Mouse (Mus musculus) liver, embryonic 14.5 days (tissue): ENCODE data around the gene Fry. TPM values are rescaled to one million over a fixed set of nuclear protein-coding genes. Genes with fewer than 3 reads are reported as not detected.

Source experiments
- ATAC-seq: fragments of 200-750 bp; cut with Nextera tagmentation; 2 replicates; pipeline ENCODE4 v1.8.0; 2017; ENCODE audit warnings: moderate number of reproducible peaks, mild to moderate bottlenecking, moderate library complexity; ENCODE audit not compliant: insufficient read depth
- DNase-seq, 3 experiments: peaks; one replicate each; pipeline ENCODE4 v3.0.0-alpha.2; 2012 to 2013; ENCODE audit warnings: low read depth in 3 of 3, low spot score in 3 of 3
- H3K27ac ChIP-seq: fragments of 300-500 bp; sonication (generic); 2 replicates; pipeline ENCODE4 v1.5.1; 2014; ENCODE audit warnings: moderate library complexity, mild to moderate bottlenecking, control low read depth, inconsistent platforms
- H3K27me3 ChIP-seq: fragments of 300-500 bp; sonication (generic); 2 replicates; pipeline ENCODE4 v1.6.1; 2014; ENCODE audit warnings: mild to moderate bottlenecking, low read length, moderate library complexity; ENCODE audit not compliant: control insufficient read depth, insufficient read depth
- H3K36me3 ChIP-seq: fragments of 300-500 bp; sonication (generic); replicated peaks from 2 replicates; pipeline ENCODE4 v1.6.1; 2014; ENCODE audit warnings: low read depth; ENCODE audit not compliant: control insufficient read depth, insufficient read depth
- H3K4me1 ChIP-seq, 2 experiments: fragments of 200-500 bp in 1 of 2; fragments of 300-500 bp in 1 of 2; sonication (generic) in 1 of 2; replicated peaks; 2 replicates each; pipeline ENCODE4 v1.6.1; 2012 to 2014; ENCODE audit warnings: antibody characterized with exemption in 1 of 2, inconsistent platforms in 1 of 2, low read length in 1 of 2; ENCODE audit not compliant: control insufficient read depth in 2 of 2, insufficient read depth in 2 of 2
- H3K4me2 ChIP-seq: fragments of 300-500 bp; sonication (generic); 2 replicates; pipeline ENCODE4 v1.6.1; 2014; ENCODE audit warnings: low read depth, mild to moderate bottlenecking, control low read depth, moderate library complexity
- H3K4me3 ChIP-seq, 2 experiments: fragments of 200-500 bp in 1 of 2; fragments of 300-500 bp in 1 of 2; sonication (generic) in 1 of 2; 2 replicates each; pipeline ENCODE4 v1.5.1; 2012 to 2014; ENCODE audit warnings: low read depth in 2 of 2, low read length in 2 of 2, mild to moderate bottlenecking in 2 of 2, control low read depth in 1 of 2, inconsistent platforms in 1 of 2, moderate library complexity in 1 of 2; ENCODE audit not compliant: insufficient read depth in 1 of 2
- H3K9ac ChIP-seq: fragments of 300-500 bp; sonication (generic); replicated peaks from 2 replicates; pipeline ENCODE4 v1.6.1; 2014; ENCODE audit warnings: mild to moderate bottlenecking, control low read depth, moderate library complexity
- H3K9me3 ChIP-seq: fragments of 300-500 bp; sonication (generic); 2 replicates; pipeline ENCODE4 v1.6.1; 2016; ENCODE audit warnings: low read length, mixed read lengths; ENCODE audit not compliant: control insufficient read depth
- CTCF ChIP-seq: IDR thresholded peaks from 2 replicates; pipeline ENCODE4 v1.5.1; 2016; ENCODE audit warnings: antibody characterized with exemption, low read depth, control low read depth
- EP300 ChIP-seq: IDR thresholded peaks from 2 replicates; pipeline ENCODE4 v1.6.1; 2016; ENCODE audit warnings: antibody characterized with exemption, low read depth
- WGBS: fragments of 180-500 bp; shearing (Covaris S2); extraction: QIAGEN DNeasy Blood & Tissue Kit; methylation state at CpG from one replicate; pipeline ENCODE4 v1.1.7; 2014; ENCODE audit not compliant: insufficient replicate concordance; 5-methylcytosine and 5-hydroxymethylcytosine counted together
- polyA plus RNA-seq, 2 experiments: library from polyadenylated mRNA; depleted of rRNA in 1 of 2; stranded (reverse) in 1 of 2; unstranded in 1 of 2; fragments of >200 nt; fragmentation: Nextera tagmentation in 1 of 2; extraction: Ambion mirVana in 1 of 2; gene quantifications; 2 replicates each; pipeline versions ENCODE4 v1.2.1 to v1.2.3; 2012 to 2014

The Fry gene
- polyA plus RNA-seq, 2 experiments: 1.4 to 1.9 TPM

GRCm38 (mm10) chr5:150083190-150083589 is 35.3 kb upstream of the Fry start:
- no peak for DNase-seq
- TF ChIP-seq CTCF (no peak), EP300 (no peak)
- WGBS: 44% methylated on average over 5 of the region's 5 CpGs

GRCm38 (mm10) chr5:150097620-150098019 is 20.8 kb upstream of the Fry start:
- no peak overlapping the region for H3K4me2 ChIP-seq
- TF ChIP-seq CTCF (peak; percentile 85), EP300 (no peak)
- no peaks in the 10 kb centered on the region for H3K36me3 ChIP-seq
- ATAC-seq (no peak), DNase-seq (no peak)
- no peak overlapping the region for H3K4me3 ChIP-seq
- WGBS: 9% methylated on average over 6 of the region's 6 CpGs
- H3K9ac ChIP-seq: no peak overlapping the region
- H3K27me3 ChIP-seq: no peaks in the 10 kb centered on the region
- no peaks in the 10 kb centered on the region for H3K9me3 ChIP-seq
- no peak overlapping the region for H3K27ac ChIP-seq
- H3K4me1 ChIP-seq: no peaks in the 10 kb centered on the region

More at GRCm38 (mm10) chr5:150083190-150083589, 35.3 kb upstream of the Fry start:
- Histone ChIP-seq H3K9me3 (no peaks in the 10 kb centered on the region), H3K4me1 (0 out of 4 replicates have a peak, but pooled peaks cover 0 to 2% of the 10 kb centered on the region in 2 experiments), H3K4me2 (no peak overlapping the region), H3K27me3 (no peaks in the 10 kb centered on the region), H3K9ac (no peak overlapping the region), H3K4me3 (no peak overlapping the region), H3K36me3 (no peaks in the 10 kb centered on the region), H3K27ac (no peak overlapping the region)
- no peak for ATAC-seq

- no peak overlapping the region for H3K4me2 ChIP-seq
- H3K9ac ChIP-seq: no peak overlapping the region
- no peaks in the 10 kb centered on the region for H3K4me1 ChIP-seq
- no peaks in the 10 kb centered on the region for H3K36me3 ChIP-seq
- no peaks in the 10 kb centered on the region for H3K9me3 ChIP-seq
- H3K27me3 ChIP-seq: no peaks in the 10 kb centered on the region
- no peak for DNase-seq
- WGBS: 80% methylated on average over 12 of the region's 12 CpGs
- no peak overlapping the region for H3K4me3 ChIP-seq
- no peak overlapping the region for H3K27ac ChIP-seq
- no peak for ATAC-seq
- TF ChIP-seq CTCF (no peak), EP300 (no peak)
Measured at GRCm38 (mm10) chr5:150098754-150099153, 19.7 kb upstream of the Fry start.

GRCm38 (mm10) chr5:150101789-150102188 is 16.7 kb upstream of the Fry start:
- H3K4me3 ChIP-seq: no peak overlapping the region
- H3K9me3 ChIP-seq: no peaks in the 10 kb centered on the region
- H3K36me3 ChIP-seq: no peaks in the 10 kb centered on the region
- no peak overlapping the region for H3K27ac ChIP-seq
- no peak for ATAC-seq
- TF ChIP-seq CTCF (no peak), EP300 (no peak)
- no peaks in the 10 kb centered on the region for H3K27me3 ChIP-seq
- no peak overlapping the region for H3K9ac ChIP-seq
- WGBS: 70% methylated on average over 11 of the region's 11 CpGs
- no peaks in the 10 kb centered on the region for H3K4me1 ChIP-seq
- DNase-seq: no peak
- H3K4me2 ChIP-seq: no peak overlapping the region

GRCm38 (mm10) chr5:150106358-150106757 is 12.1 kb upstream of the Fry start:
- Histone ChIP-seq H3K27me3 (no peaks in the 10 kb centered on the region), H3K27ac (no peak overlapping the region), H3K36me3 (no peaks in the 10 kb centered on the region), H3K4me1 (no peaks in the 10 kb centered on the region), H3K4me2 (no peak overlapping the region), H3K9ac (no peak overlapping the region), H3K9me3 (no peaks in the 10 kb centered on the region), H3K4me3 (no peak overlapping the region)
- DNase-seq (no peak), ATAC-seq (no peak)
- 47% methylated on average over 7 of the region's 7 CpGs for WGBS
- TF ChIP-seq EP300 (no peak), CTCF (no peak)
